Mouse (Mus musculus) erythroblast, embryonic 14.5 days (primary cell): ENCODE results near the gene Tspo. TPM values are rescaled to one million over a fixed set of nuclear protein-coding genes. Genes with fewer than 3 reads are reported as not detected.

Experiments used
- H3K27me3 ChIP-seq: 2 replicates; pipeline ENCODE4 v1.6.1; 2012; ENCODE audit warnings: inconsistent platforms; ENCODE audit not compliant: control insufficient read depth
- H3K36me3 ChIP-seq: 2 replicates; pipeline ENCODE4 v1.6.1; 2012; ENCODE audit warnings: mild to moderate bottlenecking, inconsistent platforms; ENCODE audit not compliant: control insufficient read depth
- H3K4me1 ChIP-seq: 2 replicates; pipeline ENCODE4 v1.6.1; 2012; ENCODE audit warnings: inconsistent platforms; ENCODE audit not compliant: control insufficient read depth
- H3K4me3 ChIP-seq: replicated peaks from 2 replicates; pipeline ENCODE3; 2012; ENCODE audit warnings: moderate library complexity, mild to moderate bottlenecking, inconsistent platforms
- H3K9me3 ChIP-seq: 2 replicates; pipeline ENCODE4 v1.6.1; 2012; ENCODE audit warnings: low read length, inconsistent platforms, mixed read lengths; ENCODE audit not compliant: control insufficient read depth
- GATA1 ChIP-seq: IDR thresholded peaks from 2 replicates; pipeline ENCODE4 v1.6.1; 2012; ENCODE audit warnings: low read length, inconsistent platforms, mixed read lengths
- TAL1 ChIP-seq: IDR thresholded peaks from 3 replicates; pipeline ENCODE4 v1.6.1; 2012; ENCODE audit warnings: low read length, inconsistent platforms, mixed read lengths
- polyA plus RNA-seq: library from polyadenylated mRNA; stranded (reverse); fragments of >175 nt; gene quantifications from 2 replicates; pipeline ENCODE4 v1.2.3, GENCODE M21; 2012

Gene Tspo
- polyA plus RNA-seq, 1 experiment, result 75.0 TPM

- TF ChIP-seq TAL1, result no peak
- TF ChIP-seq GATA1, result no peak
- no peak overlapping the region for H3K4me3 ChIP-seq
These were observed 37.8 kb downstream of the Tspo start for GRCm38 (mm10) chr15:83601185-83601584.

GRCm38 (mm10) chr15:83602372-83603045 lies 39.1 kb downstream of the Tspo start:
- Histone ChIP-seq H3K36me3 (peaks cover 76% of the 10 kb centered on the region), H3K4me1 (peaks cover 73% of the 10 kb centered on the region), H3K27me3 (no peaks in the 10 kb centered on the region), H3K9me3 (no peaks in the 10 kb centered on the region), H3K4me3 (no peak overlapping the region)
- TF ChIP-seq GATA1 (no peak), TAL1 (no peak)

More at GRCm38 (mm10) chr15:83601185-83601584, 37.8 kb downstream of the Tspo start:
- peaks cover 85% of the 10 kb centered on the region for H3K36me3 ChIP-seq
- H3K27me3 ChIP-seq, result no peaks in the 10 kb centered on the region
- H3K9me3 ChIP-seq, result no peaks in the 10 kb centered on the region
- H3K4me1 ChIP-seq, result peaks cover 71% of the 10 kb centered on the region

GRCm38 (mm10) chr15:83603046-83603396 lies 39.6 kb downstream of the Tspo start:
- Histone ChIP-seq H3K27me3 (no peaks in the 10 kb centered on the region), H3K4me1 (peaks cover 71% of the 10 kb centered on the region), H3K9me3 (no peaks in the 10 kb centered on the region), H3K4me3 (no peak overlapping the region), H3K36me3 (peaks cover 71% of the 10 kb centered on the region)
- TF ChIP-seq TAL1 (no peak), GATA1 (no peak)

GRCm38 (mm10) chr15:83603426-83603825 lies 40.0 kb downstream of the Tspo start:
- Histone ChIP-seq H3K4me3 (no peak overlapping the region), H3K36me3 (peaks cover 70% of the 10 kb centered on the region), H3K9me3 (no peaks in the 10 kb centered on the region), H3K4me1 (peaks cover 71% of the 10 kb centered on the region), H3K27me3 (no peaks in the 10 kb centered on the region)
- no peak for TF ChIP-seq TAL1
- no peak for TF ChIP-seq GATA1

GRCm38 (mm10) chr15:83606216-83606615 lies 42.8 kb downstream of the Tspo start:
- Histone ChIP-seq H3K36me3 (peaks cover 45% of the 10 kb centered on the region), H3K4me3 (no peak overlapping the region), H3K4me1 (peaks cover 55% of the 10 kb centered on the region), H3K9me3 (no peaks in the 10 kb centered on the region), H3K27me3 (no peaks in the 10 kb centered on the region)
- no peak for TF ChIP-seq GATA1

GRCm38 (mm10) chr15:83606700-83607099 lies 43.3 kb downstream of the Tspo start:
- peaks cover 51% of the 10 kb centered on the region for H3K4me1 ChIP-seq
- peak overlapping the region; percentile 48 for H3K4me3 ChIP-seq
- TF ChIP-seq GATA1, result no peak
- 0 out of 3 replicates have a peak, but pooled peaks have one; percentile 22 for TF ChIP-seq TAL1

GRCm38 (mm10) chr15:83607115-83607802 lies 43.9 kb downstream of the Tspo start:
- Histone ChIP-seq H3K36me3 (peaks cover 38% of the 10 kb centered on the region), H3K4me1 (peaks cover 50% of the 10 kb centered on the region), H3K4me3 (peak overlapping the region; percentile 48), H3K9me3 (no peaks in the 10 kb centered on the region), H3K27me3 (no peaks in the 10 kb centered on the region; the same call in 1 of the 2 replicates)
- no peak for TF ChIP-seq TAL1
- no peak for TF ChIP-seq GATA1

More at GRCm38 (mm10) chr15:83606700-83607099, 43.3 kb downstream of the Tspo start:
- H3K27me3 ChIP-seq, result no peaks in the 10 kb centered on the region
- H3K9me3 ChIP-seq, result no peaks in the 10 kb centered on the region
- H3K36me3 ChIP-seq, result peaks cover 41% of the 10 kb centered on the region

GRCm38 (mm10) chr15:83615245-83615644 lies 51.9 kb downstream of the Tspo start:
- TF ChIP-seq TAL1 (no peak), GATA1 (no peak)
- H3K27me3 ChIP-seq, result no peaks in the 10 kb centered on the region; the same call in 1 of the 2 replicates
- H3K4me3 ChIP-seq, result no peak overlapping the region
- no peaks in the 10 kb centered on the region for H3K4me1 ChIP-seq
- H3K36me3 ChIP-seq, result no peaks in the 10 kb centered on the region
- no peaks in the 10 kb centered on the region for H3K9me3 ChIP-seq

Other genes with a start within 250 kb of the Tspo start
- 2.4 and 3.3 TPM in 2 replicates for gene Arfgap3, start 213.3 kb upstream of the Tspo start, polyA plus RNA-seq
- 8.8 and 13.2 TPM in 2 replicates for gene Pacsin2, start 99.0 kb upstream of the Tspo start, polyA plus RNA-seq
- 0.13 TPM in 2 replicates for gene Ttll1, start 52.7 kb upstream of the Tspo start, polyA plus RNA-seq
- gene Bik, start 36.7 kb upstream of the Tspo start, polyA plus RNA-seq, result not detected in 2 replicates
- gene Mcat, start 195 bp downstream of the Tspo start, polyA plus RNA-seq, result 0.91 and 2.0 TPM in 2 replicates
- 27.8 and 30.9 TPM in 2 replicates for gene Ttll12, start 31.6 kb downstream of the Tspo start, polyA plus RNA-seq
- gene Scube1, start 161.4 kb downstream of the Tspo start, polyA plus RNA-seq, result 0.01 TPM in 1 of 2 replicates, not detected in the other
- not detected in 2 replicates for gene Mpped1, start 215.9 kb downstream of the Tspo start, polyA plus RNA-seq